ENCODE assay signal across 32 mouse cellular contexts in the genomic region with DNA sequence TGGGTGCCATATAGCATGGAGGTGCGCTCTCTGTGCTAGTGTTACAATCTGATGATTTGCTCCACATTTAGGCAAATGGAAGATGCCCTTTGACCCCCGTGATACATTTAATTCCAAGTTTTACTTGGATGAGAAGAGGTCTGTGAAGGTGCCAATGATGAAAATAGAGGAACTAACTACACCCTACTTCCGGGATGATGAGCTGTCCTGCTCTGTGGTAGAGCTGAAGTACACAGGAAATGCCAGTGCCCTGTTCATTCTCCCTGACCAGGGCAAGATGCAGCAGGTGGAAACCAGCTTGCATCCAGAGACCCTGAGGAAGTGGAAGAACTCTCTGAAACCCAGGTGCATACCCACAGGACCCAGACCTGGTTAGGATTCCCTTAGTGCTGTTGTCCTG. TPM values are rescaled to one million over a fixed set of nuclear protein-coding genes. Genes with fewer than 3 reads are reported as not detected.
DNase-seq lines count a peak whose midpoint lies in the region; ATAC-seq lines count a peak whose summit lies in the region.
"Had no signal": no experiment of that assay in that cellular context is flagged by ENCODE, and none has a peak within 500 bp of the region (broad histone marks: within the 10 kb centered on the region; RNA-seq: fewer than 3 reads in every experiment).

No protein-coding gene starts in this region.

- peaks cover 40% of the 10 kb centered on the region for H3K36me3 ChIP-seq in megakaryocyte, embryonic 14.5 days (replicated peaks; ENCODE audit: low read length)
- H3K36me3 ChIP-seq: embryonic facial prominence, embryonic 10.5 days; embryonic facial prominence, embryonic 13.5 days; forebrain, embryonic 12.5 days; forebrain, embryonic 15.5 days; G1E; heart, embryonic 12.5 days; heart, embryonic 15.5 days; hindbrain, embryonic 10.5 days; hindbrain, embryonic 13.5 days; intestine, embryonic 15.5 days had no signal

- ATAC-seq in common myeloid progenitor, adult 5-6 weeks (replicated peaks; ENCODE audit: low read depth, poor library complexity, severe bottlenecking): peak; percentile 76
- ATAC-seq: forebrain, embryonic 15.5 days; hindbrain, embryonic 16.5 days; intestine, embryonic 15.5 days; Patski had no signal

- H3K4me3 ChIP-seq in megakaryocyte, embryonic 14.5 days (replicated peaks): peak overlapping the region; percentile 59
- H3K4me3 ChIP-seq: embryonic facial prominence, embryonic 10.5 days; embryonic facial prominence, embryonic 13.5 days; erythroblast, embryonic 14.5 days; forebrain, embryonic 12.5 days; forebrain, embryonic 15.5 days; gastrocnemius, adult 2 months; heart, embryonic 12.5 days; heart, embryonic 15.5 days; hindbrain, embryonic 10.5 days; hindbrain, embryonic 13.5 days; intestine, embryonic 15.5 days had no signal

- peak; percentile 6 to 11 for DNase-seq in spleen, postnatal 36 days (ENCODE audit: low spot score in 2 of 2)
- DNase-seq in spleen, postnatal 14 days (ENCODE audit: low spot score in 2 of 2): no peak
- DNase-seq in frontal cortex, adult 2 months (ENCODE audit: extremely low spot score in 1 of 2, low spot score in 1 of 2): no peak
- no peak for DNase-seq in right cerebral cortex, adult 18-20 months
- no peak for DNase-seq in embryo, embryonic 11 days
- DNase-seq: adrenal gland, postnatal 10 days; adrenal gland, postnatal 36 days; cerebellum, adult 18-20 months; cerebellum, adult 9-10 months; cerebellum, postnatal 14 days; gastrocnemius, adult 2 months; gastrocnemius, postnatal 14 days; heart, postnatal 10 days; heart, postnatal 36 days had no signal

- no peaks in the 10 kb centered on the region for H3K27me3 ChIP-seq in megakaryocyte, embryonic 14.5 days (replicated peaks)
- H3K27me3 ChIP-seq: embryonic facial prominence, embryonic 13.5 days; forebrain, embryonic 12.5 days; forebrain, embryonic 15.5 days; heart, embryonic 12.5 days; heart, embryonic 15.5 days; hindbrain, embryonic 13.5 days; intestine, embryonic 15.5 days; Patski had no signal

- H3K4me1 ChIP-seq in megakaryocyte, embryonic 14.5 days: peaks cover 80% of the 10 kb centered on the region
- H3K4me1 ChIP-seq: embryonic facial prominence, embryonic 13.5 days; forebrain, embryonic 15.5 days; heart, embryonic 15.5 days; hindbrain, embryonic 13.5 days; intestine, embryonic 15.5 days had no signal

- no peaks in the 10 kb centered on the region for H3K9me3 ChIP-seq in megakaryocyte, embryonic 14.5 days
- H3K9me3 ChIP-seq: embryonic facial prominence, embryonic 10.5 days; embryonic facial prominence, embryonic 13.5 days; forebrain, embryonic 12.5 days; forebrain, embryonic 15.5 days; heart, embryonic 12.5 days; heart, embryonic 15.5 days; hindbrain, embryonic 10.5 days; hindbrain, embryonic 13.5 days; intestine, embryonic 15.5 days had no signal

RNA-seq across cellular contexts. Expression of gene Serpina3i, which starts 3.5 kb away (rescaled TPM):
- not detected in 2 replicates for total RNA-seq in common myeloid progenitor, adult 5-6 weeks (2017)
- 1.0 and 2.1 TPM in 2 replicates for polyA plus RNA-seq in megakaryocyte, embryonic 14.5 days (2012; ENCODE audit: insufficient read depth, low replicate concordance)
- polyA plus RNA-seq in frontal cortex, adult 2 months (2012; rRNA removed): not detected in 2 replicates
- total RNA-seq: adrenal gland, adult 18-20 months; gastrocnemius, adult 2 months; gastrocnemius, postnatal 14 days had no signal
- polyA plus RNA-seq: erythroblast, embryonic 14.5 days; forebrain, embryonic 15.5 days; G1E; hindbrain, embryonic 10.5 days; hindbrain, embryonic 13.5 days; hindbrain, embryonic 16.5 days; intestine, embryonic 15.5 days had no signal

RNA-seq across cellular contexts. Expression of gene Serpina3g, which starts 30.3 kb away (rescaled TPM):
- total RNA-seq in common myeloid progenitor, adult 5-6 weeks (2017): 59.1 and 74.1 TPM in 2 replicates
- polyA plus RNA-seq in megakaryocyte, embryonic 14.5 days (2012; ENCODE audit: insufficient read depth, low replicate concordance): 122 and 154 TPM in 2 replicates
- 0.24 and 0.27 TPM in 2 replicates for polyA plus RNA-seq in frontal cortex, adult 2 months (2012; rRNA removed)
- total RNA-seq: gastrocnemius, postnatal 14 days had no signal
- polyA plus RNA-seq: forebrain, embryonic 12.5 days; G1E; hindbrain, embryonic 10.5 days had no signal

RNA-seq across cellular contexts. Expression of gene Serpina3j, which starts 48.0 kb away (rescaled TPM):
- not detected in 2 replicates for total RNA-seq in common myeloid progenitor, adult 5-6 weeks (2017)
- polyA plus RNA-seq in megakaryocyte, embryonic 14.5 days (2012; ENCODE audit: insufficient read depth, low replicate concordance): not detected in 2 replicates
- polyA plus RNA-seq in frontal cortex, adult 2 months (2012; rRNA removed): not detected in 2 replicates
- total RNA-seq: adrenal gland, postnatal 10 days; adrenal gland, postnatal 36 days; gastrocnemius, adult 2 months; gastrocnemius, postnatal 14 days; heart, adult 8-10 months; heart, postnatal 10 days; heart, postnatal 36 days had no signal
- polyA plus RNA-seq: embryonic facial prominence, embryonic 10.5 days; embryonic facial prominence, embryonic 13.5 days; erythroblast, embryonic 14.5 days; forebrain, embryonic 12.5 days; forebrain, embryonic 15.5 days; G1E; gonadal fat pad, adult 2 months; heart, embryonic 12.5 days; heart, embryonic 15.5 days; hindbrain, embryonic 10.5 days; hindbrain, embryonic 13.5 days; hindbrain, embryonic 16.5 days; intestine, embryonic 15.5 days; Patski had no signal

RNA-seq across cellular contexts. Expression of gene Serpina3f, which starts 52.0 kb away (rescaled TPM):
- 0.63 and 0.73 TPM in 2 replicates for total RNA-seq in common myeloid progenitor, adult 5-6 weeks (2017)
- polyA plus RNA-seq in megakaryocyte, embryonic 14.5 days (2012; ENCODE audit: insufficient read depth, low replicate concordance): 1.3 TPM in 1 of 2 replicates, not detected in the other
- polyA plus RNA-seq in frontal cortex, adult 2 months (2012; rRNA removed): 0.06 TPM in 1 of 2 replicates, not detected in the other
- total RNA-seq: gastrocnemius, adult 2 months; gastrocnemius, postnatal 14 days; heart, adult 8-10 months; heart, postnatal 10 days; heart, postnatal 36 days had no signal
- polyA plus RNA-seq: embryonic facial prominence, embryonic 13.5 days; erythroblast, embryonic 14.5 days; G1E; heart, embryonic 12.5 days; hindbrain, embryonic 10.5 days; hindbrain, embryonic 13.5 days had no signal

Comparison
In these comparisons a context has a peak if more than half of its experiments do, and no peak if none do; other contexts are left out.
1. DNase-seq: peak in spleen, postnatal 36 days (2 of 2); none in spleen, postnatal 14 days (0 of 2), frontal cortex, adult 2 months (0 of 2), right cerebral cortex, adult 18-20 months (single experiment) and embryo, embryonic 11 days (single experiment).
2. RNA of gene Serpina3g, which starts 30.3 kb away (polyA plus RNA-seq): 122 to 154 TPM in megakaryocyte, embryonic 14.5 days; 0.24 to 0.27 TPM in frontal cortex, adult 2 months; every median in the first group is over 10 times any median in the second.